Mouse (Mus musculus): ENCODE results near the gene Ppp1r13b. TPM values are rescaled to one million over a fixed set of nuclear protein-coding genes. Genes with fewer than 3 reads are reported as not detected.

Gene Ppp1r13b
- polyA plus RNA-seq, 1 experiment from 2014 or later: 22.9 TPM

DNA sequence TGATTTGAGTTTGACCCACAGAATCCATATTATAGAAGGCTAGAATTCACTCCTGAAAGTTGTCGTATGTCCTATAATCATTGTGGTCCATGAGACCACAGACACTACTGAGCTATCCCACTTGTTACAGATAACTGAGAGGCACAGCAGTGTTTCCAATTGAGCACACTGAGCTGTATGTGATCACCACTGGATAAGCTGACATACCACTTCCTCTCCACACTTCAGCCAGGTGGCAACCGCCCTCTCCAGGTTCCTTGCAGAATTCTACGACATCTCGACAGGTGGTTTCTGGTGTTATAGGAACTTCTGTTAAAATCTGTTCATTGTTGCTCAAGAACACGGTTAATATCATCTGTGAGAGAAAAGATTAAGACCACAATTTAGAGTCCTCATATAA lies 35.8 kb downstream of the Ppp1r13b start:
- Histone ChIP-seq H3K36me3 (0 out of 2 replicates have a peak, but pooled peaks cover 7% of the 10 kb centered on the region), H3K27me3 (replicated peaks) (no peaks in the 10 kb centered on the region), H3K9ac (no peak overlapping the region), H3K9me3 (no peaks in the 10 kb centered on the region), H3K4me2 (no peak overlapping the region), H3K4me1 (no peaks in the 10 kb centered on the region), H3K4me3 (replicated peaks) (no peak overlapping the region), H3K27ac (no peak overlapping the region)
- no peak for ATAC-seq (ENCODE audit: insufficient read depth, low FRiP score, low read depth)
- 85% methylated on average over 5 of the region's 5 CpGs for WGBS

DNA sequence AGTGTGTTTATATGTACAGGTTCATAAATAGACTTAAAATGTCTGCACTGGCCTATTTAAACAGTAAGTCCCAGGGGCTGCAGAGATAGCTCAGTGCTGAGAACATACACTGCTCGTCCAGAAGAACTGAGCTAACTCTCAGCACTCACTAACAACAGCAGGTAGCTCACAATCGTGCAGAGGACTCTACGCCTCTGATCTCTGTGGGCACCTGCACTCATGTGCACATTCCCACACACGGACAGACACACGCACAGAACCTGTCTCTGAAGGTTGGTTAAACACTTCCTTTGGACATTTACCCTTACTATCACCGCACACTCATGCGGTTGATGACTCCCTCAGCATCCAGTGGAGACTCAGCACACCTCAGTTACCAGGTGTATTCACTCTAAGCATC lies 37.1 kb downstream of the Ppp1r13b start:
- ATAC-seq (ENCODE audit: insufficient read depth, low FRiP score, low read depth): no peak
- no peaks in the 10 kb centered on the region for H3K27me3 ChIP-seq (replicated peaks)
- H3K9ac ChIP-seq: no peak overlapping the region
- H3K4me2 ChIP-seq: no peak overlapping the region
- 87% methylated on average over 7 of the region's 7 CpGs for WGBS
- no peaks in the 10 kb centered on the region for H3K4me1 ChIP-seq
- 0 out of 2 replicates have a peak, but pooled peaks cover 7% of the 10 kb centered on the region for H3K36me3 ChIP-seq
- no peak overlapping the region for H3K4me3 ChIP-seq (replicated peaks)
- H3K27ac ChIP-seq: no peak overlapping the region
- H3K9me3 ChIP-seq: no peaks in the 10 kb centered on the region

DNA sequence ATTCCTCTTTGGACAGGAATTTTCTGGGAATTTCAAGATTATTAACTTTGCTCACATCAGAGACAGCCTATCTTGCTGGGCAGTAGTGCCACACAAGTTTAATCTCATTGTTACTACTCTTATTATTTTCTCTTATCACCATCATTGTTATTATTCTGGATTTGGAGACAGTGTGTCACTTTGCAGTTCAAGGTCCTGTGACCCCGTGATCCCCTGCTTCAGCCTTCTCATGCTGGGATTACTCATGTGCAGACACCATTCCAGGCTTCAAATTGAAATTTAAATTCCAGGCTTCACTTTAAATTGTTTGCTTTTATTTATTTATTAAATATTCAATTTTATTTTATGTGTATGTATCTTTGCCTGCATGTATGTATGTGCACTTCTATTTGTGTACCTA lies 38.1 kb downstream of the Ppp1r13b start:
- no peak overlapping the region for H3K4me3 ChIP-seq (replicated peaks)
- no peaks in the 10 kb centered on the region for H3K4me1 ChIP-seq
- no peaks in the 10 kb centered on the region for H3K27me3 ChIP-seq (replicated peaks)
- no peak for ATAC-seq (ENCODE audit: insufficient read depth, low FRiP score, low read depth)
- WGBS: 78% methylated on average over 1 of the region's 1 CpGs
- no peak overlapping the region for H3K9ac ChIP-seq
- H3K27ac ChIP-seq: no peak overlapping the region
- H3K4me2 ChIP-seq: no peak overlapping the region
- H3K36me3 ChIP-seq: 0 out of 2 replicates have a peak, but pooled peaks cover 9% of the 10 kb centered on the region
- H3K9me3 ChIP-seq: no peaks in the 10 kb centered on the region

DNA sequence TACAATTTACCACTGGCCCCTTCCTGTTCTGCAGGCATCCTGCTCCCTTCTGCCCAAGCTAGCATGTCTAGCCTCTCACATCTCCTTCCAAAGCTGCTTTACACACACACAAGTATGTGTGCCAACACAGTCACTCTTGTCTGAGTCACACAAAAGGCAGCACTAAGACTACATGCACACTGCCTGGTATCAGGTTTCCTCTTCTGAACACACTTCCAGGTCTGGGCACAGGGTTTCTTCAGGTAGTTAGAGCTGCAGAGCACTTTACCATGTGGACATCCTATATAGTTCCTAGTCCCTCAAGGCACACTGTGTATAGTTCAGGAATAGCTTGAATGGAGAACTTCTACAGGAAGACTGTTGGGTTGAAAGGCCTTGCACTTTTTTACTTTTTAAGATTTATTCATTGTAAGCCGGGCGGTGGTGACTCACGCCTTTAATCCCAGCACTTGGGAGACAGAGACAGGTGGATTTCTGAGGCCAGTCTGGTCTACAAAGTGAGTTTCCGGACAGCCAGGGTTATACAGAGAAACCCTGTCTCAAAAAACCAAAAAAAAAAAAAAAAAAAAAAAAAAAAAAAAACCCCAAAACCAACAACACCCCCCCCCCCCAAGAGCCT lies 43.6 kb downstream of the Ppp1r13b start:
- ATAC-seq (ENCODE audit: insufficient read depth, low FRiP score, low read depth): no peak
- no peak overlapping the region for H3K27ac ChIP-seq
- no peaks in the 10 kb centered on the region for H3K27me3 ChIP-seq (replicated peaks)
- no peak overlapping the region for H3K9ac ChIP-seq
- 0 out of 2 replicates have a peak, but pooled peaks cover 6% of the 10 kb centered on the region for H3K36me3 ChIP-seq
- no peak overlapping the region for H3K4me3 ChIP-seq (replicated peaks)
- H3K9me3 ChIP-seq: no peaks in the 10 kb centered on the region
- whole genome bisulfite sequencing: 83% methylated on average over 4 of the region's 4 CpGs
- no peak overlapping the region for H3K4me2 ChIP-seq
- H3K4me1 ChIP-seq: no peaks in the 10 kb centered on the region

DNA sequence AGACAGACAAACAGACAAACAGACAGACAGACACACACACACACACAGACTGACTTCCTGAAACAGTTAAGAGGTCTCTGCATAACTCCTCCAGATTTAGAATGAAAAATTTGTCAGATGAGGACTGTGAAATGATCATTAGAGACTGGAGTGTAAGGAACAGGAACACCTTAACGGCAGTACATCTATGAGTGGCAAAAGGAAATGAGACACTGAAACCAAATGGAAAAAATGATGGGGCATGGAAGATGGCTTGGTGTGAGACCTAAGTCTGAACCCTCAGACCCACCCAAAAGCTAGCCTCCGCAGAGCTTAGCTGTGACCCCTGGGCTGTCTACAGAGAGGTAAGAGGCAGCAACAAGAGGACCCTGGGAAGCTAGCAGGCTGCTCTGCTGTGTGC lies 52.5 kb downstream of the Ppp1r13b start:
- 98% methylated on average over 2 of the region's 2 CpGs for WGBS
- Histone ChIP-seq H3K27me3 (replicated peaks) (no peaks in the 10 kb centered on the region), H3K4me2 (no peak overlapping the region), H3K27ac (no peak overlapping the region), H3K9ac (no peak overlapping the region), H3K4me1 (no peaks in the 10 kb centered on the region), H3K36me3 (no peaks in the 10 kb centered on the region), H3K9me3 (no peaks in the 10 kb centered on the region), H3K4me3 (replicated peaks) (no peak overlapping the region)
- no peak for ATAC-seq (ENCODE audit: insufficient read depth, low FRiP score, low read depth)

DNA sequence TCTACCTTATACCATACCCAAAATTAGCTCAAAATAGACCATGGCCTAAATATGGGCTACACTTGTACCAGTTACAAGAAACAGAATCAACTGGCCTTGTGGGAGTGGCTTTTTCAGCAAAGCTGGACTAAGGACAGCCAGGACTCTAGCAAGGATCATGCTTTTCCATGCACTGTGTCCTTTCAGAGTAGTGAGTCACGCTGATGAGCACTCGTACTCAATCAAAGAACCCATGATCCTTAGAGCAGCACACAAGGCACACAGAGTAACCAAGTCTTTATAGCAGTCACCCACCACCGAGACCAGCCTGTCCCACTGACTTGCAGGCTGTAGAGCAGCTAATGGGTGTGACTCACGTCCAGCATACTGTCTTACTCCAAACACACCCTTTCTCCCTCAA lies 54.4 kb downstream of the Ppp1r13b start:
- H3K36me3 ChIP-seq: no peaks in the 10 kb centered on the region
- WGBS: 61% methylated on average over 4 of the region's 4 CpGs

DNA sequence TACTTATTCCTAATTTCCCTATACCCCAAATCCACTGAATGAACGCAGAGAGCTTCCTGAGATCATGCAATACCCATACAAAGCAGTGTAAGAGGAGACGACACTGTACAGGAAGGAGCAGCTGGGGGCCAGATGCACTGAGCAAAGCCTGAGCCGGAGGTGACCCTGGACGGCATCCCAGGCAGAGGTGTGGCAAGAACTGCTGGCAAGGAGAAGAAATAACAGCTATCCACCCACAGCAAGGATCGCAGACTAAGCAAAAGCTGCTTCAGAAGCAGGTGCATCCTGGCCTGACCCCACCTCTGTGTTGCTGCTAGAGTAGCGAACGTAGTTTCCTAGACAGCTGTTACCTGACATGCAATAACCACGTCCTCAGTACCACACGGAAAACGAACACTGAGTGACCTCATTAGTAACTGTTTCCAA lies 54.9 kb downstream of the Ppp1r13b start:
- Histone ChIP-seq H3K4me3 (replicated peaks) (no peak overlapping the region), H3K9me3 (no peaks in the 10 kb centered on the region), H3K4me1 (no peaks in the 10 kb centered on the region), H3K9ac (no peak overlapping the region), H3K27ac (no peak overlapping the region), H3K4me2 (no peak overlapping the region), H3K27me3 (replicated peaks) (no peaks in the 10 kb centered on the region), H3K36me3 (no peaks in the 10 kb centered on the region)
- WGBS: 50% methylated on average over 10 of the region's 10 CpGs
- ATAC-seq (ENCODE audit: insufficient read depth, low FRiP score, low read depth): no peak

More for the DNA sequence above, 54.4 kb downstream of the Ppp1r13b start:
- ATAC-seq (ENCODE audit: insufficient read depth, low FRiP score, low read depth): no peak
- H3K9ac ChIP-seq: no peak overlapping the region
- H3K4me2 ChIP-seq: no peak overlapping the region
- H3K4me3 ChIP-seq (replicated peaks): no peak overlapping the region
- no peaks in the 10 kb centered on the region for H3K27me3 ChIP-seq (replicated peaks)
- H3K9me3 ChIP-seq: no peaks in the 10 kb centered on the region
- no peaks in the 10 kb centered on the region for H3K4me1 ChIP-seq
- no peak overlapping the region for H3K27ac ChIP-seq

DNA sequence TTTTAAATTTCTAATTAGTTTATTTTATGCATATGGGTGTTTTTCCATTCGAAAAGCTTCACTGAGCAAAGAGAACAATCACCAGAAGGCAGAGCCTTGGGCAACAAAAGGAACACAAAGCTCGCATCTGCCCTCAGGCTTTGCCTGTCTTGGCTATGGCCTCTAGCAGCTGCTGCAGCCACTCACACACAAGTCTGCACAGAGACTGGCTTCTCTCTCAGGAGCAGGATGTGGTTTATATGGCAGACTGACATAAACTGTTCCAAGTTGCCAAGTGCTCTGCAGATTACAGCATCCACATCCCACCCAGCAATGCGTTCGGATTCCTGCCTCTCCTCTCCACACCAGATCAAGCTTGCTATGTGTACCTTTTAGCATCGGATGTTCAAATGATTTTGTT lies 56.2 kb downstream of the Ppp1r13b start:
- Histone ChIP-seq H3K9ac (no peak overlapping the region), H3K4me3 (replicated peaks) (no peak overlapping the region), H3K36me3 (no peaks in the 10 kb centered on the region), H3K4me1 (no peaks in the 10 kb centered on the region), H3K9me3 (no peaks in the 10 kb centered on the region), H3K27ac (no peak overlapping the region), H3K4me2 (no peak overlapping the region), H3K27me3 (replicated peaks) (no peaks in the 10 kb centered on the region)
- 73% methylated on average over 5 of the region's 5 CpGs for WGBS
- no peak for ATAC-seq (ENCODE audit: insufficient read depth, low FRiP score, low read depth)

DNA sequence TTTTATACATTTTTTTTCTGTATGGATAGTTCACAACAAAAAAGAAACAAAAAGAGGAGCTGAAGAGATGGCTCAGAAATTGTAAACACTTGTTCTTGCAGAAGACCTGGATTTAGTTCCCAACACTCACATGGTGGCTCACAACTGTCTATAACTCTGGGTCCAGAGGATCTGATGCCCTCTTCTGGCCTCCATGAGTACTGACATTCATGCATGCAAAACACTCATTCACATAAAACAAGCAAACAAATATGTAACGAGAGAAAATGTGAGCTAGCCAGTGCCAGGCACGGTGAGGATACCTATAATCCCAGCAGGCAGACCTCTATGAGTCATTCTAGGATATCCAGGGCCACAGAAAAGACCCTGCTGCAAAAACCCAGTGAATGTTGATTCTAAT lies 56.7 kb downstream of the Ppp1r13b start:
- H3K4me3 ChIP-seq (replicated peaks): no peak overlapping the region
- H3K36me3 ChIP-seq: no peaks in the 10 kb centered on the region
- no peak overlapping the region for H3K9ac ChIP-seq
- no peak overlapping the region for H3K27ac ChIP-seq
- no peaks in the 10 kb centered on the region for H3K27me3 ChIP-seq (replicated peaks)
- no peaks in the 10 kb centered on the region for H3K4me1 ChIP-seq
- no peak overlapping the region for H3K4me2 ChIP-seq
- H3K9me3 ChIP-seq: no peaks in the 10 kb centered on the region
- 71% methylated on average over 2 of the region's 2 CpGs for WGBS
- ATAC-seq (ENCODE audit: insufficient read depth, low FRiP score, low read depth): no peak

DNA sequence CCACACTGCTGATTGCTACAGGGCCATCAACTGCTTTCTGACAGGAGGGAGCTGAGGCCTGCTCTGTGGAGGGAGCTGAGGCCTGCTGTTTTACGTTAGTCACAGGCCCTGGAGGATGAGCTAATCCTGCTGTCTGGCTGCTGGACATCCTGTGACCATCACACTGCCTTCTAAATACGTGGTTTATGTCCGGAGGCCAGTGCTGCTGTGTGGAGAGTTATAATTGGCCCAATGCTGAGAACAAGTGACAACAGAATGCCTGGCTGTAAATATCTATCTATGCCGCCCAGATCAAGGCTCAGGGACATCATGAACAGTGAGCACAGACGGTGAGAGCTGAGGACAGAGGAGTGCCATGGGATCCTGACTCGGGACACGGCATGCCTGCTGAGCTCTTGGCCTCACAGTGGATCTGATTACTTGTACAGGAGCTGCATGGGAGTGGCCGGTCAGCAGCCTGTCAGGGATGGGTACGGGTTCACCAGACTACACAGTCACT lies 59.6 kb downstream of the Ppp1r13b start:
- Histone ChIP-seq H3K36me3 (0 out of 2 replicates have a peak, but pooled peaks cover 5% of the 10 kb centered on the region), H3K4me1 (no peaks in the 10 kb centered on the region), H3K27ac (no peak overlapping the region), H3K4me2 (no peak overlapping the region), H3K9me3 (no peaks in the 10 kb centered on the region), H3K27me3 (replicated peaks) (no peaks in the 10 kb centered on the region), H3K9ac (no peak overlapping the region), H3K4me3 (replicated peaks) (no peak overlapping the region)
- 70% methylated on average over 9 of the region's 9 CpGs for WGBS
- no peak for ATAC-seq (ENCODE audit: insufficient read depth, low FRiP score, low read depth)

DNA sequence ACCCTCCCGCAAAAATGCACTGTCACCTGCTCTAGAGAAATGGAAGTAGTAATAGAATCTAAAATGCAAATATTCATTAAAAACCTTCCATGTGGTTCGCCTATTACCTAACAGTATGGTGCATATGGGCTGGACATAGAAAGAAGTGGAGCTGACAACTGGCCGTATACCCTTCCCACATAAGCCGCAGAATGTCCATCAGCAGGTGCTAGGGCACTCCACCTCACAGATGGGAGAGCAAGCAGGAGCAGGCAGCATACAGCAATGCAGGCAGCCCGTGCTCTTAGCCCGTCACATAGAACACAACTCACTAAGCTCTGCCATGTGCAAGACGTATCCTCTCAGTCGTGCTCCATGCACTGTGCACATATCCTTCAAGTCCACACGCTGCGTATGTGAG lies 61.1 kb downstream of the Ppp1r13b start:
- Histone ChIP-seq H3K27me3 (replicated peaks) (no peaks in the 10 kb centered on the region), H3K4me3 (replicated peaks) (no peak overlapping the region), H3K9ac (no peak overlapping the region), H3K4me1 (no peaks in the 10 kb centered on the region), H3K36me3 (0 out of 2 replicates have a peak, but pooled peaks cover 6% of the 10 kb centered on the region), H3K4me2 (no peak overlapping the region), H3K27ac (no peak overlapping the region), H3K9me3 (no peaks in the 10 kb centered on the region)
- WGBS: 74% methylated on average over 10 of the region's 10 CpGs
- no peak for ATAC-seq (ENCODE audit: insufficient read depth, low FRiP score, low read depth)

DNA sequence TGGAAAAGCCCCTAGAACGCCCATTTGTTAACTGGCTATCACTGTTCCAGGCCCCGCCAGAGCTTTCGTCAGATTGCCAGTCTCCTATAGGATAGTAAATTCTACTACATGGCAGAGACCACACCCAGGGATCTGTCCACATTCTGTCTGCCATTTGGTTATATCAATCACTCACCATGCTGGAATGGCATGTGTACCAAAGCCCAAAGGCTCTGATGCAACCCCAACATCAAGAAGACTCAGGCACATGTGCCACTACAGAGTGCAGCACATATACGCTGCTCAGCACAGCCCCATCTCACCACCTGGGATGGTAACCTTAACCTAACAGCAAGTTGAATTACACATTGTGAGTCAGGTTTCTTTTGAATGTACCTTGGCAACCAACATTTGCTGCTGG lies 62.0 kb downstream of the Ppp1r13b start:
- Histone ChIP-seq H3K9ac (no peak overlapping the region), H3K27me3 (replicated peaks) (no peaks in the 10 kb centered on the region), H3K4me2 (no peak overlapping the region), H3K36me3 (peaks cover 6% of the 10 kb centered on the region; the same call in 1 of the 2 replicates), H3K9me3 (no peaks in the 10 kb centered on the region), H3K27ac (no peak overlapping the region), H3K4me1 (no peaks in the 10 kb centered on the region), H3K4me3 (replicated peaks) (no peak overlapping the region)
- 97% methylated on average over 4 of the region's 4 CpGs for WGBS
- no peak for ATAC-seq (ENCODE audit: insufficient read depth, low FRiP score, low read depth)

DNA sequence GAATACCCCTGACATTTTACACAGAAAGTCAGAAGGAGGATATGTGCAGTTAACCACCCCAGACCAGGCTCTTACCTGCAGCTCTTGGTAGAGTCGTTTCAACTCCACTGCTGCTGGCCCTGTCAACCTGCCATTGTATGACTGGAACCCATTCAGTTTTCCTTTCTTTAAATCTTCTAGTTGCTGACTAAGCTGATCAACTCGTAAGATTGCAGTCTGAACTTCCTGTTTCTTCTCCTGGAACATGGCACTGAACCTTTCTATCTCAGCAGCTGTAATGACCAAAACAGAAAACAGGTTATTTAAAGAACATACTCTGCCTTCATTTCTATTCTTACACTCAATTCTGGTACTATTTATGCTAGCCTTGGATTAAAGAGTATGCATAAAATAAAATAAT lies 64.4 kb downstream of the Ppp1r13b start:
- Histone ChIP-seq H3K4me1 (no peaks in the 10 kb centered on the region), H3K9ac (no peak overlapping the region), H3K27ac (no peak overlapping the region), H3K9me3 (no peaks in the 10 kb centered on the region), H3K4me3 (replicated peaks) (no peak overlapping the region), H3K4me2 (no peak overlapping the region), H3K27me3 (replicated peaks) (no peaks in the 10 kb centered on the region), H3K36me3 (peaks cover 13% of the 10 kb centered on the region; the same call in 1 of the 2 replicates)
- ATAC-seq (ENCODE audit: insufficient read depth, low FRiP score, low read depth): no peak
- 48% methylated on average over 2 of the region's 2 CpGs for WGBS

Measured in stomach, embryonic 15.5 days (tissue).